Mouse (Mus musculus) brain, embryonic 14.5 days (tissue): ENCODE data around the gene Arid2.

Experiments used
- CTCF ChIP-seq: fragments of 200-500 bp; IDR thresholded peaks from 2 replicates; pipeline ENCODE4 v1.5.1; 2012; ENCODE audit warnings: inconsistent platforms, mild to moderate bottlenecking, moderate library complexity, borderline replicate concordance; ENCODE audit not compliant: insufficient read depth, insufficient read length; ENCODE audit errors: extremely low read depth
- POLR2A ChIP-seq: fragments of 200-500 bp; IDR thresholded peaks from 2 replicates; pipeline ENCODE4 v1.6.1; 2012; ENCODE audit warnings: mild to moderate bottlenecking, inconsistent platforms, borderline replicate concordance; ENCODE audit not compliant: poor library complexity, insufficient read depth, insufficient read length, severe bottlenecking; ENCODE audit errors: extremely low read depth

DNA sequence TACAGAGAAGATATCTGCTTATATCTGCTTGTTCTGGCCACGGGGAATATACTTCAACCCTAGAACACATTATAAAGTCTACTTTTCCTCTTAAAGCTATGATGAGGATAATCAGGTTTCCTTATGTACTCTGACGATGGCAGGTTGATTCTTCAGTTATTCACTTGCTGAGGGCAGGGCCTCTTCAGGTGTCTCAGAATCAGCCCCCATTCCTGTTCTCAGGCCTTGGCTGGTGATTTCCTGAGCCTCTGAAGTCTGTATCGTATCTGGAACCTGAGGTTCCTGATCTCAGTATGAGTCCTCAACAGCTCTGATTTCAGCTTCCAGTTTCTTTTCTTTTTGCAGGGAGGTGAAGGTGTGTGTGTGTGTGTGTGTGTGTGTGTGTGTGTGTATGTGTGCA is 22.7 kb upstream of the Arid2 start:
- TF ChIP-seq POLR2A (no peak), CTCF (no peak)
